Mouse (Mus musculus) testis, adult 2 months (tissue): ENCODE measurements around the gene Slc6a18. TPM values are rescaled to one million over a fixed set of nuclear protein-coding genes. Genes with fewer than 3 reads are reported as not detected.

Experiments used
- H3K27ac ChIP-seq: fragments of 200-500 bp; 2 replicates; pipeline ENCODE4 v1.5.1; 2012; ENCODE audit warnings: low read depth, low read length; ENCODE audit not compliant: control insufficient read depth, insufficient read depth
- H3K27me3 ChIP-seq: fragments of 200-500 bp; 2 replicates; pipeline ENCODE4 v1.6.1; 2012; ENCODE audit warnings: mild to moderate bottlenecking, low read length, moderate library complexity; ENCODE audit not compliant: control insufficient read depth, insufficient read depth
- H3K36me3 ChIP-seq: fragments of 200-500 bp; 2 replicates; pipeline ENCODE4 v1.6.1; 2012; ENCODE audit warnings: mild to moderate bottlenecking, low read length; ENCODE audit not compliant: control insufficient read depth, insufficient read depth
- H3K4me1 ChIP-seq: fragments of 200-500 bp; 2 replicates; pipeline ENCODE4 v1.6.1; 2012; ENCODE audit warnings: low read length; ENCODE audit not compliant: control insufficient read depth, insufficient read depth
- H3K4me3 ChIP-seq: fragments of 200-500 bp; 2 replicates; pipeline ENCODE4 v1.5.1; 2012; ENCODE audit warnings: low read depth, mild to moderate bottlenecking, low read length, moderate library complexity, mixed read lengths; ENCODE audit not compliant: control insufficient read depth
- CTCF ChIP-seq: fragments of 200-500 bp; IDR thresholded peaks from 2 replicates; pipeline ENCODE4 v1.5.1; 2012; ENCODE audit warnings: low read depth, mild to moderate bottlenecking, inconsistent platforms, low read length, moderate library complexity; ENCODE audit not compliant: control insufficient read depth, insufficient read depth, insufficient replicate concordance
- POLR2A ChIP-seq: fragments of 200-500 bp; IDR thresholded peaks from 2 replicates; pipeline ENCODE4 v1.6.1; 2012; ENCODE audit warnings: low read depth, mild to moderate bottlenecking, inconsistent platforms, low read length, moderate library complexity; ENCODE audit not compliant: control insufficient read depth
- polyA plus RNA-seq: library from polyadenylated mRNA; depleted of rRNA; stranded (reverse); fragments of >200 nt; gene quantifications from 2 replicates; pipeline ENCODE4 v1.2.3, GENCODE M21; 2012

The Slc6a18 gene
- polyA plus RNA-seq, 1 experiment, result 0.52 TPM

DNA sequence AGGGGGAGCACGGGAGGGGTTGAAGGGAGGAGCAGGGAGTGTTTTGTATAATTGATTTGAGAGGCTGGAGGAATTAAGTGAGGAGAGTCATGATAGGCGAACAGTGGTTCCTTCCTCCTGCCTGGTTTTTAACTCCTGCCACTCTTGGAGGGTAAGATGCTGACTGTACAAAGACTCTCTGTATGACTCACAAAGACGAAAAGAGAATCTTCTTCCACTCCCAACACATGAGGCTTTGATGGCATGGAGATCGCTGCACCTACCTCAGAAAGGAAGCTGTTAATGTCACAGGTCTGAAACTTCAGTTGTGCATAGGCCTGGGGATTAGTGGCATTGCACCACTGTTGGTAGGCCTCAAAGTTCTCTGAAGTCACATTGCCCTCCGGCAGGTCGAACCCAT is 7.7 kb upstream of the Slc6a18 start:
- TF ChIP-seq CTCF (no peak), POLR2A (no peak)
- no peaks in the 10 kb centered on the region for H3K27me3 ChIP-seq

DNA sequence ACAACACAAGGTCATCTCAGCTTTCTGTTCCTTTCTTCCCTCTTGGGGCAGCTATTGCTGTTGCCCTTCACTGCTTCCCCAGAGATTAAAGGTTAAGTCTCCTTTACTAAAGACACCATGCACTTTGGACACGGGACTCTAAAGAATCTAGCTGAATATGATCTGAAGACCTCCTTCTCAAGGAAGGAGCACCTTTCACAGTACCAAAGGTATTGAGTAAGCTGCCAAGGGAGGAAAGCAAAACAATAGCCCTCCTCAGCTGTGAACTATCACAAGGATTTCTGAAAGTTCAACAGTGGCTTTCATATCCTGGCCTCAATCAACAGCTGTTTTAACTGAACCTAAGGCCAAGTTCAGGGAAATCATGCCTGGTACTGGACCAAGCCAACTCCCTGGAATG is 6.6 kb upstream of the Slc6a18 start:
- Histone ChIP-seq H3K4me3 (no peak overlapping the region), H3K27me3 (no peaks in the 10 kb centered on the region), H3K4me1 (no peaks in the 10 kb centered on the region), H3K36me3 (no peaks in the 10 kb centered on the region), H3K27ac (no peak overlapping the region)
- no peak for TF ChIP-seq CTCF
- no peak for TF ChIP-seq POLR2A

More for the DNA sequence above, 7.7 kb upstream of the Slc6a18 start:
- Histone ChIP-seq H3K4me3 (no peak overlapping the region), H3K4me1 (no peaks in the 10 kb centered on the region), H3K27ac (no peak overlapping the region), H3K36me3 (no peaks in the 10 kb centered on the region)

DNA sequence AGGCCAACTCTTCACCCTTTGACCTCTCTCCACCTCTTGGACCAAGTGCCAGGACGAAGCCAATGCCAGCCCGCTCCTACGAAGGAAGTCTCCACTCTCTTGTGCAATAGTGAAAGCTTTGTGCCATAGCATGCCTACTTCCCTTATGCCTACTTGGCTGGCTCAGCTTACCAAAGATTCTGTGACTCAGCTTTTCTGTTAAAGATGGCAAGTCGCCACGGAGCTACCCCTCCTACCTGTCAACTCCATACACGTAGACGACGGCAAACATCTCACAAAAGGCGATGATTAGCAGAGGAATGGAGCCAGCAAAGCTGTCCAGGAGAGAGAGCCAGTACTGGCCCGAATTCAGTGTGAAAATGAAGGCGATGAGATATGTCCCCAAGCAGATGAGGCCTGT is 5.9 kb upstream of the Slc6a18 start:
- no peaks in the 10 kb centered on the region for H3K4me1 ChIP-seq
- H3K36me3 ChIP-seq, result no peaks in the 10 kb centered on the region
- no peaks in the 10 kb centered on the region for H3K27me3 ChIP-seq
- no peak overlapping the region for H3K4me3 ChIP-seq
- H3K27ac ChIP-seq, result no peak overlapping the region
- TF ChIP-seq POLR2A (no peak), CTCF (no peak)

DNA sequence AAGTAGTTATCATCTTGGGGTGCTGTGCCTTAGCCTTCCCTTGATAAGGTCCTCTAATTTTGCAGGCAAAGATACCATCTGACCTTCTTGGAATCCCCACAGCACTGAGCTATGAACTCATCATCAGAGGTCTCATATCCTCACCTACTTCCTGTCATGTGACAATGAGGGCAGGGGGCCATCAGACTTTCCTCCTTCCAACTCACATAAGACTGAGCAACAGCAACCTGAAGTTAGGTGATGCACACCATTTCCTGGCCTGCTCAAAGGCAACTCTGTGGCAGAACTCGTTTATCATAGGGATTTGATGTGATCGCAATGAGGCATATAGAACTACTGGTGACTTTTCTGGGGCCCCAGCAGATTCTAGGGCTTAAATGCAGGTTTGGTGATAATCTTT is 4.4 kb upstream of the Slc6a18 start:
- H3K27me3 ChIP-seq, result no peaks in the 10 kb centered on the region
- H3K4me1 ChIP-seq, result no peaks in the 10 kb centered on the region
- TF ChIP-seq POLR2A (no peak), CTCF (no peak)
- H3K27ac ChIP-seq, result no peak overlapping the region
- H3K4me3 ChIP-seq, result no peak overlapping the region
- no peaks in the 10 kb centered on the region for H3K36me3 ChIP-seq

DNA sequence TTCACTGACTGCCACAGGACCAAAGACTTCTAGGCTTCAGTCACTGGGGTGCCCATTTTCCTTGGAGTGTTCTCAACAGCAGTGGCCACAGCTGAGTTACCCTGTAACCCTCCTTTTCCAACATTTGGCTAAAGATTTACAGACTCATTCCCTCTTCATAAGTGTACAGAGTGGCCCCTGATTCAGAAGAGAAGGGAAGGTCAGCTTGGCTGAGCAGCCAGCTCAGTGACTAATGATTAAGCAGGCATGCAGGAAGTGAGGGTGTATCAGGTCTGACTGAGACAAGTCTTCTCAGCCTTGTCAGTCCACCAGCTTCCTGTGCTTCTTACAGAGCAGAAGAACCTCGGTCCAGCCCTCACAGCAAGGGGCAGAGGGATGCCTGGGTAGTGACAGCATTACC is 2.6 kb upstream of the Slc6a18 start:
- TF ChIP-seq POLR2A, result no peak
- no peak for TF ChIP-seq CTCF
- Histone ChIP-seq H3K27me3 (no peaks in the 10 kb centered on the region), H3K36me3 (no peaks in the 10 kb centered on the region), H3K4me3 (no peak overlapping the region), H3K4me1 (no peaks in the 10 kb centered on the region), H3K27ac (no peak overlapping the region)

DNA sequence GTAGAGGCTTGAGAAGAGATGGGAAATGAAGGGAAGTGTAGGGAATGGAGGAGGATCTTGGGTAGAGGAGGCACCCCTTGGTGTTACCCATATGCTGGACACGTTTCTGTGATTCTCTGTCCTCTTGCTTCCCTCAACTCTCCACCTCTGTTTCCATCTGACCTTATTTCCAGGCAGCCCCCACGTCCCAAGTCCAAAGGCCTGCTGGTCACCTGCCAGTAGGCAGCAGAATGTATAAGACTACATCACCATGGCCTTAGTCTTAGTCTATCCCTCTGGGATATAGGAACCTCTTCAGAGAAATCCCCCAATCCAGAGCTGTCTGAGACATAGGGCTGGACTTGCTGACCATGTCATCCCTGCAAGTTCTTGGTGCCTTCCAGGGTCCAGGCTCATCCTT is 1.5 kb upstream of the Slc6a18 start:
- Histone ChIP-seq H3K27ac (no peak overlapping the region), H3K27me3 (no peaks in the 10 kb centered on the region), H3K4me3 (no peak overlapping the region), H3K36me3 (no peaks in the 10 kb centered on the region), H3K4me1 (no peaks in the 10 kb centered on the region)
- TF ChIP-seq CTCF, result no peak
- no peak for TF ChIP-seq POLR2A

DNA sequence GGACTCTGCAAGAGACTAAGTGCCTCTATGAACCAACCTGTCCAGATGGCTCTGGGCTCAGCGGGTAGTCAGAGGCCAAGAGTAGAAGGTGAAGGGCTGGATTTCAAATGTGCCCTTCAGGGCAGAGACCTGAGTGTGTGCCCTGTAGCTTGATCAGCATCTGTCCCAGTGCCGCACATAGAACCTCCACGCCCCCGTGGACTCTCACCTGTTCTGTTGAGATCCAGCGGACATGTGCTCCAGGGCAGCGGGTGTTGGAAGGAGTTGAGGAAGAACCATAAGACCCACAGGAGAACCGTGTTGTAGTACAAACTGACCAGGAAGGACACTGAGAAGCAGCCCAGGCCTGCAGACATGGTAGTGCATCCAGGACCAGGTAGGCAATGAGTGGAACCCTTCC is 2.7 kb downstream of the Slc6a18 start:
- Histone ChIP-seq H3K27me3 (no peaks in the 10 kb centered on the region), H3K27ac (no peak overlapping the region), H3K4me3 (no peak overlapping the region), H3K36me3 (no peaks in the 10 kb centered on the region), H3K4me1 (no peaks in the 10 kb centered on the region)
- TF ChIP-seq CTCF (no peak), POLR2A (no peak)

DNA sequence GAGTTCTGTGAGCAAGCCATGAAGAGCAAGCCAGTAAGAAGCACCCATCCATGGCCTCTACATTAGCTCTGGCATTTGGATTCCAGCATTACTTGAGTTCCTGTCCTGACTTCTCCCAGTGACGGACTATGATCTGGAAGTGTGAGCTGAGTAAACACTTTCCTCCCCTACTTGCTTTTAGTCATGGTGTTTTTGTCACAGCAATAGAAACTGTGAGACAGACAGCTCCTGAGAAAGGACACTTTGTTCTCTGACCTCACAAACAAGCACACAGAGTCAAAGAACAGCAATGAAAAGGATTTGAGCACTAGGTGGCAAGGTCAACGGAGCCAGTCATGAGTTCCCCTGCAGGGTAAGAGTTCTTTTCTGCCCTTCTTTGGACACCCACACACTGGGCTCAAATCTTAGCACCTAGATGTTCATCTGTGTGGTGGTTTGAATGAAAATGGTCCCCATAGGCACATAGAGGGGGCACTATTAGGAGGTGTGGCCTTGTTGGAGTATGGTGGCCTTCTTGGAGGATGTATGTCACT is 17.6 kb downstream of the Slc6a18 start:
- TF ChIP-seq POLR2A, result no peak
- TF ChIP-seq CTCF, result no peak
- no peak overlapping the region for H3K27ac ChIP-seq
- no peak overlapping the region for H3K4me3 ChIP-seq
- H3K36me3 ChIP-seq, result no peaks in the 10 kb centered on the region
- no peaks in the 10 kb centered on the region for H3K4me1 ChIP-seq
- H3K27me3 ChIP-seq, result no peaks in the 10 kb centered on the region
